Mouse (Mus musculus) intestine, embryonic 14.5 days (tissue): ENCODE data around the gene Jakmip3. TPM values are rescaled to one million over a fixed set of nuclear protein-coding genes. Genes with fewer than 3 reads are reported as not detected.

Experiments used
- ATAC-seq: fragments of 200-750 bp; cut with Nextera tagmentation; replicated peaks from 2 replicates; pipeline ENCODE4 v1.8.0; 2017; ENCODE audit warnings: low read depth, moderate number of reproducible peaks, moderate TSS enrichment, moderate library complexity; ENCODE audit not compliant: low FRiP score, low TSS enrichment
- DNase-seq: peaks from one replicate; pipeline ENCODE4 v3.0.0-alpha.2; 2018; ENCODE audit warnings: low spot score
- H3K27ac ChIP-seq: fragments of 300-500 bp; sonication (generic); 2 replicates; pipeline ENCODE4 v1.5.1; 2014; ENCODE audit warnings: low read depth, mild to moderate bottlenecking, control low read depth
- H3K27me3 ChIP-seq: fragments of 300-500 bp; sonication (generic); replicated peaks from 2 replicates; pipeline ENCODE4 v1.6.1; 2014; ENCODE audit warnings: low read length, control low read depth; ENCODE audit not compliant: control insufficient read depth, insufficient read depth
- H3K36me3 ChIP-seq: fragments of 300-500 bp; sonication (generic); 2 replicates; pipeline ENCODE4 v1.6.1; 2014; ENCODE audit warnings: low read length, control low read depth; ENCODE audit not compliant: control insufficient read depth, insufficient read depth
- H3K4me1 ChIP-seq: fragments of 300-500 bp; sonication (generic); replicated peaks from 2 replicates; pipeline ENCODE4 v1.6.1; 2014; ENCODE audit warnings: low read length, control low read depth, mixed read lengths; ENCODE audit not compliant: control insufficient read depth, insufficient read depth
- H3K4me2 ChIP-seq: fragments of 300-500 bp; sonication (generic); 2 replicates; pipeline ENCODE4 v1.6.1; 2014; ENCODE audit warnings: low read length
- H3K4me3 ChIP-seq: fragments of 300-500 bp; sonication (generic); 2 replicates; pipeline ENCODE4 v1.5.1; 2014; ENCODE audit warnings: low read depth, low read length, control low read depth, mixed read lengths
- H3K9ac ChIP-seq: fragments of 300-500 bp; sonication (generic); 2 replicates; pipeline ENCODE4 v1.6.1; 2014; ENCODE audit warnings: mild to moderate bottlenecking, low read length
- H3K9me3 ChIP-seq: fragments of 300-500 bp; sonication (generic); 2 replicates; pipeline ENCODE4 v1.6.1; 2016; ENCODE audit warnings: low read length, control low read depth; ENCODE audit not compliant: control insufficient read depth
- WGBS: fragments of 180-500 bp; shearing (Covaris S2); extraction: QIAGEN DNeasy Blood & Tissue Kit; methylation state at CpG from one replicate; pipeline ENCODE4 v1.1.7; 2014; 5-methylcytosine and 5-hydroxymethylcytosine counted together
- polyA plus RNA-seq: library from polyadenylated mRNA; unstranded; fragments of >200 nt; fragmentation: Nextera tagmentation; extraction: Ambion mirVana; gene quantifications from 2 replicates; pipeline ENCODE4 v1.2.1, GENCODE M21; 2014

Jakmip3 gene
- polyA plus RNA-seq, 1 experiment from 2014 or later = 0.46 TPM

- Histone ChIP-seq H3K4me2 (no peak overlapping the region), H3K27me3 (no peaks in the 10 kb centered on the region), H3K4me3 (no peak overlapping the region), H3K36me3 (peaks cover 6% of the 10 kb centered on the region; the same call in 1 of the 2 replicates), H3K27ac (no peak overlapping the region), H3K9ac (no peak overlapping the region), H3K9me3 (no peaks in the 10 kb centered on the region), H3K4me1 (no peaks in the 10 kb centered on the region)
- WGBS = 79% methylated on average over 3 of the region's 3 CpGs
- no peak for DNase-seq
- no peak for ATAC-seq
Observed at GRCm38 (mm10) chr7:139101826-139102225, 161.3 kb downstream of the Jakmip3 start.

GRCm38 (mm10) chr7:139103960-139104381, 163.4 kb downstream of the Jakmip3 start:
- DNase-seq = no peak

DNA sequence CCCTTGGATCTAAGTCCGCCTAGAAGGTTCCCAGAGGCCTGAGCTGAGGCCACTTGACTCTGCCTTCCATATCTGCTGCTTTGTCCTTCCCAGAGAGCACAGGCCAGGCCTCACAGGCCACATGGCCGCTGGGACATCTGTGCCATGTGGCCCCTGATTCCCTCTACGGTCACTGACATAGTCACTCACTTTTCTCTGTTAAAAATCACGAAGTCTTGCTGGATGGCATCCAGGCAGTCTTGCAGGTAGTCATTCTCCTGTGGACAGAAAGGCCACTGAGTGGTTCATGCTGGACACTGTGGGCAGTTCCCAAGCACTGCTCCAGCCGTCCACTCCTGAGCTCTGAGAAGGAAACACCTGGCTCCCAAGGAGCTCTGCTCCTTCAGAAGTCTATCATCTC, 164.5 kb downstream of the Jakmip3 start:
- H3K27me3 ChIP-seq = no peaks in the 10 kb centered on the region
- ATAC-seq = no peak
- no peak overlapping the region for H3K4me2 ChIP-seq
- no peak overlapping the region for H3K9ac ChIP-seq
- no peak for DNase-seq
- no peak overlapping the region for H3K4me3 ChIP-seq
- no peaks in the 10 kb centered on the region for H3K36me3 ChIP-seq
- H3K4me1 ChIP-seq = no peaks in the 10 kb centered on the region
- WGBS = 82% methylated on average over 5 of the region's 5 CpGs
- H3K9me3 ChIP-seq = no peaks in the 10 kb centered on the region
- H3K27ac ChIP-seq = no peak overlapping the region

More at GRCm38 (mm10) chr7:139103960-139104381, 163.4 kb downstream of the Jakmip3 start:
- Histone ChIP-seq H3K9me3 (no peaks in the 10 kb centered on the region), H3K4me3 (no peak overlapping the region), H3K9ac (no peak overlapping the region), H3K4me2 (no peak overlapping the region), H3K4me1 (no peaks in the 10 kb centered on the region), H3K27ac (no peak overlapping the region), H3K36me3 (peaks cover 2% of the 10 kb centered on the region; the same call in 1 of the 2 replicates), H3K27me3 (no peaks in the 10 kb centered on the region)
- 61% methylated on average over 10 of the region's 10 CpGs for WGBS
- ATAC-seq = no peak

GRCm38 (mm10) chr7:139105705-139106104, 165.2 kb downstream of the Jakmip3 start:
- Histone ChIP-seq H3K27me3 (no peaks in the 10 kb centered on the region), H3K4me2 (no peak overlapping the region), H3K9me3 (no peaks in the 10 kb centered on the region), H3K27ac (no peak overlapping the region), H3K36me3 (no peaks in the 10 kb centered on the region), H3K4me1 (no peaks in the 10 kb centered on the region), H3K4me3 (no peak overlapping the region), H3K9ac (no peak overlapping the region)
- DNase-seq = no peak
- ATAC-seq = no peak
- 92% methylated on average over 7 of the region's 7 CpGs for WGBS

- ATAC-seq = no peak
- WGBS = 86% methylated on average over 9 of the region's 9 CpGs
Observed at GRCm38 (mm10) chr7:139107908-139108650, 167.5 kb downstream of the Jakmip3 start.

GRCm38 (mm10) chr7:139119152-139119774, 178.7 kb downstream of the Jakmip3 start:
- Histone ChIP-seq H3K4me1 (no peaks in the 10 kb centered on the region), H3K4me3 (no peak overlapping the region), H3K27ac (no peak overlapping the region), H3K9ac (no peak overlapping the region), H3K4me2 (no peak overlapping the region), H3K36me3 (no peaks in the 10 kb centered on the region), H3K27me3 (no peaks in the 10 kb centered on the region), H3K9me3 (no peaks in the 10 kb centered on the region)
- ATAC-seq (peak; percentile 47), DNase-seq (peak; percentile 93)
- WGBS = 40% methylated on average over 13 of the region's 13 CpGs

More at GRCm38 (mm10) chr7:139107908-139108650, 167.5 kb downstream of the Jakmip3 start:
- no peak overlapping the region for H3K4me3 ChIP-seq
- H3K4me2 ChIP-seq = no peak overlapping the region
- H3K27me3 ChIP-seq = no peaks in the 10 kb centered on the region
- H3K9ac ChIP-seq = no peak overlapping the region
- H3K9me3 ChIP-seq = no peaks in the 10 kb centered on the region
- no peaks in the 10 kb centered on the region for H3K4me1 ChIP-seq
- no peaks in the 10 kb centered on the region for H3K36me3 ChIP-seq
- no peak for DNase-seq
- no peak overlapping the region for H3K27ac ChIP-seq

- no peak for DNase-seq
- H3K4me2 ChIP-seq = no peak overlapping the region
- no peaks in the 10 kb centered on the region for H3K27me3 ChIP-seq
- H3K9ac ChIP-seq = no peak overlapping the region
- 64% methylated on average over 2 of the region's 2 CpGs for WGBS
- no peaks in the 10 kb centered on the region for H3K4me1 ChIP-seq
- H3K9me3 ChIP-seq = no peaks in the 10 kb centered on the region
- no peaks in the 10 kb centered on the region for H3K36me3 ChIP-seq
- no peak overlapping the region for H3K4me3 ChIP-seq
- no peak overlapping the region for H3K27ac ChIP-seq
- no peak for ATAC-seq
Observed at GRCm38 (mm10) chr7:139119775-139120153, 179.2 kb downstream of the Jakmip3 start.

- Histone ChIP-seq H3K4me3 (no peak overlapping the region), H3K27me3 (no peaks in the 10 kb centered on the region), H3K4me1 (0 out of 2 replicates have a peak, but pooled peaks cover 2% of the 10 kb centered on the region), H3K27ac (no peak overlapping the region), H3K4me2 (no peak overlapping the region), H3K9me3 (no peaks in the 10 kb centered on the region), H3K9ac (no peak overlapping the region), H3K36me3 (no peaks in the 10 kb centered on the region)
- ATAC-seq (no peak), DNase-seq (no peak)
- 88% methylated on average over 4 of the region's 4 CpGs for WGBS
Observed at GRCm38 (mm10) chr7:139125881-139126280, 185.4 kb downstream of the Jakmip3 start.
